ENCODE assay signal across 9 mouse cellular contexts in genomic region chr11:108890544-108890943, GRCm38 (mm10). TPM values are rescaled to one million over a fixed set of nuclear protein-coding genes. Genes with fewer than 3 reads are reported as not detected.
DNase-seq lines count a peak whose midpoint lies in the region; ATAC-seq and TF ChIP-seq lines count a peak whose summit lies in the region.
"Had no signal": no experiment of that assay in that cellular context is flagged by ENCODE, and none has a peak within 500 bp of the region (broad histone marks: within the 10 kb centered on the region; RNA-seq: fewer than 3 reads in every experiment).

No protein-coding gene starts in this region.

- no peaks in the 10 kb centered on the region for H3K36me3 ChIP-seq in heart, embryonic 16.5 days (ENCODE audit: control insufficient read depth, insufficient read depth)
- H3K36me3 ChIP-seq in embryonic facial prominence, embryonic 12.5 days, result no peaks in the 10 kb centered on the region
- H3K36me3 ChIP-seq in hindbrain, postnatal 0 days (ENCODE audit: insufficient read depth, low read length), result no peaks in the 10 kb centered on the region
- H3K36me3 ChIP-seq in midbrain, embryonic 14.5 days (ENCODE audit: control insufficient read depth, insufficient read depth, low read length), result no peaks in the 10 kb centered on the region

- peak overlapping the region; percentile 47 for H3K4me3 ChIP-seq in heart, embryonic 16.5 days (ENCODE audit: low read length)
- H3K4me3 ChIP-seq in embryonic facial prominence, embryonic 12.5 days, result peak overlapping the region; percentile 27
- H3K4me3 ChIP-seq in hindbrain, postnatal 0 days (ENCODE audit: low read length), result peak overlapping the region; percentile 21
- peak overlapping the region; percentile 28 for H3K4me3 ChIP-seq in midbrain, embryonic 14.5 days (replicated peaks; ENCODE audit: low read depth, low read length)
- H3K4me3 ChIP-seq: megakaryocyte, embryonic 14.5 days had no signal

- DNase-seq in heart, postnatal 25 days (ENCODE audit: low spot score), result no peak
- peak; percentile 25 for DNase-seq in hindbrain, postnatal 0 days (ENCODE audit: low spot score)
- DNase-seq in midbrain, embryonic 14.5 days, result peak; percentile 65
- DNase-seq in right cerebral cortex, postnatal 14 days, result no peak
- DNase-seq in right cerebral cortex, adult 18-20 months, result no peak
- no peak for DNase-seq in right cerebral cortex, postnatal 10 days (ENCODE audit: low spot score in 2 of 2)

- peaks cover 4% of the 10 kb centered on the region; the same call in 1 of the 2 replicates for H3K27me3 ChIP-seq in heart, embryonic 16.5 days (ENCODE audit: control insufficient read depth, insufficient read depth, low read length)
- H3K27me3 ChIP-seq in embryonic facial prominence, embryonic 12.5 days, result no peaks in the 10 kb centered on the region
- no peaks in the 10 kb centered on the region for H3K27me3 ChIP-seq in hindbrain, postnatal 0 days (ENCODE audit: insufficient read depth, low read length)
- no peaks in the 10 kb centered on the region for H3K27me3 ChIP-seq in midbrain, embryonic 14.5 days (ENCODE audit: control insufficient read depth, insufficient read depth, low read length)

- H3K9me3 ChIP-seq in heart, embryonic 16.5 days (replicated peaks; ENCODE audit: control insufficient read depth, low read length), result no peaks in the 10 kb centered on the region
- no peaks in the 10 kb centered on the region for H3K9me3 ChIP-seq in embryonic facial prominence, embryonic 12.5 days
- no peaks in the 10 kb centered on the region for H3K9me3 ChIP-seq in hindbrain, postnatal 0 days (ENCODE audit: low read length)
- H3K9me3 ChIP-seq in midbrain, embryonic 14.5 days (ENCODE audit: control insufficient read depth, low read length), result no peaks in the 10 kb centered on the region

- peaks cover 2% of the 10 kb centered on the region; the same call in 1 of the 2 replicates for H3K4me1 ChIP-seq in heart, embryonic 16.5 days (ENCODE audit: control insufficient read depth, insufficient read depth, low read length)
- H3K4me1 ChIP-seq in embryonic facial prominence, embryonic 12.5 days, result peaks cover 43% of the 10 kb centered on the region
- H3K4me1 ChIP-seq in hindbrain, postnatal 0 days (ENCODE audit: insufficient read depth, low read length), result peaks cover 19% of the 10 kb centered on the region; the same call in 1 of the 2 replicates
- H3K4me1 ChIP-seq in midbrain, embryonic 14.5 days (ENCODE audit: control insufficient read depth, insufficient read depth, low read length), result peaks cover 31% of the 10 kb centered on the region
- H3K4me1 ChIP-seq: megakaryocyte, embryonic 14.5 days had no signal

- H3K27ac ChIP-seq in heart, embryonic 16.5 days (ENCODE audit: low read length), result no peak overlapping the region; the same call in 1 of the 2 replicates
- peak overlapping the region; percentile 92 for H3K27ac ChIP-seq in embryonic facial prominence, embryonic 12.5 days
- H3K27ac ChIP-seq in hindbrain, postnatal 0 days, result no peak overlapping the region
- peak overlapping the region; percentile 63; the same call in 1 of the 2 replicates for H3K27ac ChIP-seq in midbrain, embryonic 14.5 days (replicated peaks; ENCODE audit: low read depth, low read length)

- intact Hi-C loops in heart, postnatal 25 days (cut with DNase I), result no loop called here

- TF ChIP-seq CTCF in hindbrain, postnatal 0 days (IDR thresholded peaks at IDR 0.05; ENCODE audit: low read depth), result no peak

- peak overlapping the region; percentile 58 for H3K4me2 ChIP-seq in heart, embryonic 16.5 days (ENCODE audit: low read depth, low read length)
- peak overlapping the region; percentile 57 for H3K4me2 ChIP-seq in embryonic facial prominence, embryonic 12.5 days (replicated peaks)
- peak overlapping the region; percentile 52 for H3K4me2 ChIP-seq in hindbrain, postnatal 0 days (ENCODE audit: low read depth, low read length)
- H3K4me2 ChIP-seq in midbrain, embryonic 14.5 days (ENCODE audit: low read length), result peak overlapping the region; percentile 58

- WGBS in heart, embryonic 16.5 days, result 20% methylated on average over 16 of the region's 16 CpGs
- WGBS in embryonic facial prominence, embryonic 12.5 days, result 7% methylated on average over 16 of the region's 16 CpGs
- 10% methylated on average over 16 of the region's 16 CpGs for WGBS in hindbrain, postnatal 0 days
- 4% methylated on average over 16 of the region's 16 CpGs for WGBS in midbrain, embryonic 14.5 days

- H3K9ac ChIP-seq in heart, embryonic 16.5 days (ENCODE audit: low read length), result peak overlapping the region; percentile 53
- no peak overlapping the region for H3K9ac ChIP-seq in embryonic facial prominence, embryonic 12.5 days
- no peak overlapping the region for H3K9ac ChIP-seq in hindbrain, postnatal 0 days (replicated peaks; ENCODE audit: low read length)
- no peak overlapping the region for H3K9ac ChIP-seq in midbrain, embryonic 14.5 days (replicated peaks; ENCODE audit: low read length)

- no peak for ATAC-seq in heart, embryonic 16.5 days (replicated peaks; ENCODE audit: extremely low read depth, insufficient read depth, low FRiP score)
- no peak for ATAC-seq in embryonic facial prominence, embryonic 12.5 days (ENCODE audit: insufficient number of reproducible peaks, insufficient read depth, low FRiP score, low TSS enrichment)
- ATAC-seq in hindbrain, postnatal 0 days, result peak; percentile 33; the same call in 1 of the 2 replicates
- no peak for ATAC-seq in midbrain, embryonic 14.5 days (ENCODE audit: low FRiP score, low TSS enrichment)

RNA-seq across cellular contexts. Expression of gene Axin2, which starts 29.6 kb away (rescaled TPM):
- polyA plus RNA-seq in heart, embryonic 16.5 days (2015; fragmentation: Nextera tagmentation; extraction: Ambion mirVana), result 1.6 TPM in 2 replicates
- total RNA-seq in heart, postnatal 25 days (2021), result 1 to 10 TPM; 5.2 to 6.0 TPM
- 15.1 and 17.5 TPM in 2 replicates for polyA plus RNA-seq in embryonic facial prominence, embryonic 12.5 days (2016; fragmentation: Nextera tagmentation; extraction: Ambion mirVana)
- 31.8 and 38.0 TPM in 2 replicates for total RNA-seq in hindbrain, postnatal 0 days (2014; rRNA removed)
- polyA plus RNA-seq in hindbrain, postnatal 0 days (2015; fragmentation: Nextera tagmentation; extraction: Ambion mirVana), result 5.9 and 6.0 TPM in 2 replicates
- 14.1 and 19.4 TPM in 2 replicates for polyA plus RNA-seq in midbrain, embryonic 14.5 days (2014; fragmentation: Nextera tagmentation; extraction: Ambion mirVana)

Comparison
In these comparisons a context has a peak if more than half of its experiments do, and no peak if none do; other contexts are left out.
1. H3K27ac ChIP-seq: peak in embryonic facial prominence, embryonic 12.5 days (single experiment) and midbrain, embryonic 14.5 days (single experiment); none in heart, embryonic 16.5 days (single experiment) and hindbrain, postnatal 0 days (single experiment).
2. DNase-seq: peak in hindbrain, postnatal 0 days (single experiment) and midbrain, embryonic 14.5 days (single experiment); none in heart, postnatal 25 days (single experiment), right cerebral cortex, postnatal 14 days (single experiment), right cerebral cortex, adult 18-20 months (single experiment) and right cerebral cortex, postnatal 10 days (0 of 2).
3. Peak in every context shown above with its lines, with median percentiles within 50 percentile points of each other: H3K4me2 ChIP-seq and H3K4me3 ChIP-seq.